Mouse (Mus musculus): ENCODE data around the gene Spock2. TPM values are rescaled to one million over a fixed set of nuclear protein-coding genes. Genes with fewer than 3 reads are reported as not detected.
A peak's percentile ranks its signal among the peaks of the same experiment; 100 is the strongest.

Spock2 gene
- total RNA-seq (2021), result 100 to 1,000 TPM; 480 to 496 TPM
- long read RNA-seq, partial matches to known transcripts, result 128 of 249 reads
- long read RNA-seq, other reads (novel, unspliced or antisense), result 121 of 249 reads

GRCm38 (mm10) chr10:60106146-60106530 lies at the start of gene Spock2:
TSS of gene Spock2 (plus strand) at chr10:60106219.
- peak; percentile 68 to 75 for DNase-seq (ENCODE audit: low spot score in 2 of 2)

DNA sequence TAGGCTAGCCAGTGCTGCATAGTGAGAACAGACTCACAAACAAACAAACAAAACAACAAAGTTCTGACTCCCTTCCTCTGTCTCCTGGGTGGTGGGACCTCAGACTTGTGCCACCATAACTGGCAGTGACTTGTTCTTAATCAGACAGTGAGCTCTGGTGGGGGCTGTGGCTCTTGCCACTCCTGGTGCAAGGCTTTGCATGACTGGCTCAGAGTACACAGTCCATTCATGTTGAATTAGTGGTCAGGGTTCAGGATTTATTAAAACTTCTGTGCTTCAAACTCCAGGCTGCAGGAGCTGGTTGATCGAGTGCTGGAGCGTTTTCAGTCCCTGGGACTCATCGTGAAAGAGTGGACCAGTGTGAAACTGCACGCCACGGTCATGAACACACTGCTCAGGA lies 43.8 kb upstream of the Spock2 start:
- no peak for DNase-seq (ENCODE audit: low spot score in 2 of 2)

GRCm38 (mm10) chr10:60062931-60063330 lies 43.1 kb upstream of the Spock2 start:
- DNase-seq (ENCODE audit: low spot score in 2 of 2), result no peak

GRCm38 (mm10) chr10:60066524-60066923 lies 39.5 kb upstream of the Spock2 start:
- DNase-seq (ENCODE audit: low spot score in 2 of 2), result peak in 1 of 2 experiments; percentile 69

- DNase-seq (ENCODE audit: low spot score in 2 of 2), result no peak
Measured at GRCm38 (mm10) chr10:60075159-60075558, 30.9 kb upstream of the Spock2 start.

DNA sequence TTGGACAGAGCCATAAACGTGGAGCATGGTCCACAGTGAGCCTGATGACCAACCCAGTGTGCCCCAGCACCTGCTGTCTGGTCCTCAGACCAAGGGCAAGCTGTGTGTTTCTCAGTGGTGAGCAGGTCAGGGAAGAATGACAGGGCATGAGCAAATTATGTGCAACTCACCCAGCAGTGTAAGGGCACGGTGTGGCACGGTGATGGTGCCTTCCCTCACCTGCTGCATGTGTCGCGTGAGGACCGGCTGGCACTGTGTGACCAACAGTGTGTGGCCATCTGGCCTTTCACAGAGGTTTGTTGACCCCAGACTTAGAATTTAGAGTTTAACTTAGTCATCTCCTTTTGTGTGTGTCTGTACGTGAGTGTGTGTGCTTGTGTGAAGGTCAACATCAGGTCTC lies 28.8 kb upstream of the Spock2 start:
- no peak for DNase-seq (ENCODE audit: low spot score in 2 of 2)

- DNase-seq (ENCODE audit: low spot score in 2 of 2), result no peak
Measured at GRCm38 (mm10) chr10:60077736-60078560, 28.1 kb upstream of the Spock2 start.

DNA sequence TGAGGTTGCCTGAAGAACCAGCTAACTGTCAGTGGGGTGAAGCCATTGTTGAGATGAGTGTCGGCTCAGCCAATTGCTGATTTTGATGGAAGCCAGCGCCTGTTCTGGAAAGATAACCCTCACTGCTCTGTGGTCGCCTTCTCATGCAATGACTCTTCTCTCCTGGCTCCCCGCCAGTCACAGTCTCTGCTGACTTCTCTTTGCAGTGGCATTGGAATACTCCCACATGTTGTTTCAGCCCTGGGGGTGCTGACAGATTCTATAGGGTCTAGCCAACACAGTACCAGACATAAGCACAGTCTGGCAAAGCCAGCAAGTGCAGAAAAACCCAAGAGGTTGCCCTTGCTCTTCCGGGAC lies 27.5 kb upstream of the Spock2 start:
- peak; percentile 22 to 37 for DNase-seq (ENCODE audit: low spot score in 2 of 2)

GRCm38 (mm10) chr10:60080171-60080570 lies 25.8 kb upstream of the Spock2 start:
- DNase-seq (ENCODE audit: low spot score in 2 of 2), result peak in 1 of 2 experiments; percentile 31

- no peak for DNase-seq (ENCODE audit: low spot score in 2 of 2)
Measured at GRCm38 (mm10) chr10:60080601-60080981, 25.4 kb upstream of the Spock2 start.

DNA sequence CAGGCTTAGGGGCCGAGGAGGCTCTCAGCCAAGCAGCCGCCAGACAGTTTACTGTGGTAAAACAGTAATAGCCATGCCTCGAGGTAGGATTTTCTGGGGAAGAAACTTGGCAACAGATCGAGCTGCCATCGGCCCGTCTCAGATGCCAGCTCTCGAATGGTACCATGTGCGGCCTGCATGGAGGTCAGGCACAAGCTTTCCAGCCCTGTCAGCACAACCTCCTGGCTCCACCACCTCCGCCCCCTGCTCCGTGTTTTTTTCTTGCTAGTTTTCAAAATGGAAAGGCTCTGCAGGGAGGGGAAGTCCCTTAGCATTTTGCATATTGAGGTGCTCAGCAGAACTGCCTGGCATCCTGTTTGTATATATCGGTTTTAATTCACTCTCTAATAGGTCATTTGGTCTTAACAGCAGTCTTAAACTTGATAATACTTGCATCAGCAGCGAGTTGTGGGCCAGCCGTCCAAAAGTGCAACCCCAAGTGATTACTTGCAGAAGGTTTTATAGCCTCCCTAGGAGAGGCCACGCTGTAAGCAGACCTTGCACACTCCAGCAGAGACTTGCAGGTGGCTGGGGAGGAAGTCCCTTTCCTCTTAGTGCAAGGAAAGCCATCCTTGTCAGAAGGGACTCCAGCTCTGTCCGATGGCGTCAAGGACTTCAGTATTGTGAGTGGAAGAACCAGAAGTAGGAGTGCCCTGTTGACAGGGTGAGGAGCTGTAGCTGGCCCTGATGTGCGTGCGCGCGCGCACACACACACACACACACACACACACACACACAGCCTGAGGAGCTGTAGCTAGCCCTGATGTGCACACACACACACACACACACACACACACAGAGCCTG lies 24.8 kb upstream of the Spock2 start:
- DNase-seq (ENCODE audit: low spot score in 2 of 2), result no peak

DNA sequence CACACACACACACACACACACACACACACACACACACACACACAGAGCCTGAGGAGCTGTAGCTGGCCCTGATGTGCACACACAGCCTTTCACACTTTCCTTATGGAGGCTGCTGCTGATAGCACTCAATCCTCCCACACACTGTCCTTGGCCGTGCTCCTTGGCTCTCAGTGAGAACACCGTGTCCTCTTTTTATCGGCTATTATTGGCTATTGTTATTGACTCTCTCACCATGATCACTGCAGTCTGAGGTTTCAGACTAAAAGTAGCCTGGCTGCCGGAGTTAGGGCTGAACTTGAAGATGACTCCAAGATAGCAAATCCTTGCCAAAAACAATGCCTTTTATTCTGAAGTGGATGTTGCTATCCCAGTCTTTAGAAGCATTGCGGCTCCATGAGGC lies 24.1 kb upstream of the Spock2 start:
- peak in 1 of 2 experiments; percentile 30 for DNase-seq (ENCODE audit: low spot score in 2 of 2)

- DNase-seq (ENCODE audit: low spot score in 2 of 2), result peak in 1 of 2 experiments; percentile 36
Measured at GRCm38 (mm10) chr10:60084065-60084464, 22.0 kb upstream of the Spock2 start.

DNA sequence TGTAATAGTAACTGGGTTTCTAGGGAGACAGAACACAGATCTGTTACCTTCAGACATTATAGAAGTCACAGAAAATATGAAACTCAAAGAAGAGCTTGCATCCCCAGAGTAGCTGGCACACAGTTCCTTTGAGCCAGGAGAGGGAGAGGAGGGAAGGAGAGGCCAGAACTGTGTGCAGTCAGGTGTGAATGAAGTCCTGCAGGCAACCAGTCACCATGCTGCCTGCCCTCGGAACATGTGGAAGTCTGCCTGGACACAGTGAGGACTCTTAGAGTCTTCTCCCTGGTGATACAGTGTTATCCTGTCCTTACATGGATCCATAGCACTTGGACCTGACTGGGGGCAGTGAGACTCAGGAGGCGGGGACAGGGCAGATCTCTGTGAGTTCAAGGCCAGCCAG lies 13.7 kb upstream of the Spock2 start:
- no peak for DNase-seq (ENCODE audit: low spot score in 2 of 2)

GRCm38 (mm10) chr10:60093751-60094150 lies 12.3 kb upstream of the Spock2 start:
- DNase-seq (ENCODE audit: low spot score in 2 of 2), result no peak

DNA sequence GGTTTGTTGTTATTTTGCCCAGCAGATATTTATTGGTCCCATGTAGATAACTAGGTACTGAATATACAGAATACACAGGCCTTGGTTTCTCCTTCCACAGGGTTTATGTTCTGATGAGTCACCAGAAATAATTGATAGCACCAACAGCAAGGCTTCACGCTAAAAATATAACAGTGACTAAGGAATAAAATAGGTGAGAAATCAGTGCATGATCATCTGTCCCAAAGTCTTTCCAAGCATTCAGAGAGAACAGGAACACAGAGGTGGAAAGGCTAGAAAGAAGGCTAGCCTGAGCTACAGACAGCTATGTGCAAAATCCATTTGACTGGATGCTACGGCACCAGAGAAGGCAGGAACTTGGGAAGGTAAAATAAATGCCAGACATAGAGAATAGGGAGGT lies 10.5 kb upstream of the Spock2 start:
- DNase-seq (ENCODE audit: low spot score in 2 of 2), result no peak

DNA sequence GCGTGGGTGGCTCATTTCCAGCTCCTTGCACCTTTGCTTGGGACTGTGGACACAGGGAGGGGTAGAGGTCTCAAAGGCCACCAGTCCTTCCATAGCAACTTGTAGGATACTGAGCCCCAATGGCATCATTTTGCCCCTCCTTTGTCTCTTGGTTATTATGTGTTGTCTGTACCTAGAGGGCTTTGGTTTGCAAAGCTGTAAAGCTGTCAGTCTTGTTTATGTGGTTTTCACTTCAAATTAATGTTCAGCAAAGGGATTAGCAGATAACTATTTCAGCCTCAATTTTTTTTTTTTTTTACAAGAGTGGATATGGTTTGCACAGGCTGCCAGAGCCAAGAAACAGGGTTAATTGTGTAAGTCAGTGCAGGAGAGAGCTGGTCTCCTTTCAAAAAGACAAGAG lies 9.7 kb upstream of the Spock2 start:
- DNase-seq (ENCODE audit: low spot score in 2 of 2), result no peak

- no peak for DNase-seq (ENCODE audit: low spot score in 2 of 2)
Measured at GRCm38 (mm10) chr10:60097146-60097545, 8.9 kb upstream of the Spock2 start.

- DNase-seq (ENCODE audit: low spot score in 2 of 2), result peak; percentile 41 to 62
Measured at GRCm38 (mm10) chr10:60097774-60098173, 8.2 kb upstream of the Spock2 start.

GRCm38 (mm10) chr10:60105391-60106145 lies 451 bp upstream of the Spock2 start:
- DNase-seq (ENCODE audit: low spot score in 2 of 2), result no peak

GRCm38 (mm10) chr10:60106531-60107186 lies 640 bp downstream of the Spock2 start:
- DNase-seq (ENCODE audit: low spot score in 2 of 2), result peak in 1 of 2 experiments; percentile 67
